In genomic region chr2:30754831-30755230, GRCm38 (mm10) we compare ENCODE assay signal across 14 mouse cellular contexts.
"Had no signal": no experiment of that assay in that cellular context is flagged by ENCODE, and none has a peak within 500 bp of the region (broad histone marks: within the 10 kb centered on the region; RNA-seq: fewer than 3 reads in every experiment).

No protein-coding gene starts in this region.

- H3K4me3 ChIP-seq: liver, embryonic 13.5 days; neural tube, embryonic 13.5 days; stomach, embryonic 15.5 days had no signal

- H3K4me2 ChIP-seq: liver, embryonic 13.5 days; lung, embryonic 14.5 days; midbrain, embryonic 11.5 days; neural tube, embryonic 13.5 days; stomach, embryonic 15.5 days had no signal

- H3K9me3 ChIP-seq: stomach, embryonic 15.5 days had no signal

- ATAC-seq: midbrain, embryonic 16.5 days had no signal

- DNase-seq: kidney, adult 18-20 months; kidney, postnatal 10 days; kidney, postnatal 4 days; left cerebral cortex, postnatal 4 days; liver; liver, embryonic 13.5 days; lung, embryonic 14.5 days; lung, postnatal 36 days; right cerebral cortex, postnatal 14 days; thymus, postnatal 4 days had no signal

- H3K27me3 ChIP-seq: neural tube, embryonic 13.5 days; stomach, embryonic 15.5 days had no signal

- H3K27ac ChIP-seq: liver, embryonic 13.5 days; neural tube, embryonic 13.5 days; stomach, embryonic 15.5 days had no signal

- H3K9ac ChIP-seq: liver, embryonic 13.5 days; lung, embryonic 14.5 days; neural tube, embryonic 13.5 days; stomach, embryonic 15.5 days had no signal

- H3K36me3 ChIP-seq: liver, embryonic 13.5 days; neural tube, embryonic 13.5 days; stomach, embryonic 15.5 days had no signal
